Mouse (Mus musculus) right cerebral cortex, adult 2 months (tissue): ENCODE data around the gene A730049H05Rik.

Experiments
- DNase-seq, 2 experiments: peaks; one replicate each; pipeline ENCODE4 v3.0.0; 2021 to 2022; ENCODE audit warnings: low spot score in 2 of 2

Gene A730049H05Rik

GRCm38 (mm10) chr6:92879700-92880265 lies 63.5 kb downstream of the A730049H05Rik start:
- no peak for DNase-seq

- no peak for DNase-seq
These were observed 66.2 kb downstream of the A730049H05Rik start for GRCm38 (mm10) chr6:92882446-92882845.

GRCm38 (mm10) chr6:92883131-92883900 lies 67.0 kb downstream of the A730049H05Rik start:
- DNase-seq: no peak

GRCm38 (mm10) chr6:92891535-92891934 lies 75.3 kb downstream of the A730049H05Rik start:
- no peak for DNase-seq
